Mouse (Mus musculus): ENCODE data around the gene Bpifa5. TPM values are rescaled to one million over a fixed set of nuclear protein-coding genes. Genes with fewer than 3 reads are reported as not detected.

Bpifa5 gene
- polyA plus RNA-seq, 1 experiment from 2014 or later: not detected

DNA sequence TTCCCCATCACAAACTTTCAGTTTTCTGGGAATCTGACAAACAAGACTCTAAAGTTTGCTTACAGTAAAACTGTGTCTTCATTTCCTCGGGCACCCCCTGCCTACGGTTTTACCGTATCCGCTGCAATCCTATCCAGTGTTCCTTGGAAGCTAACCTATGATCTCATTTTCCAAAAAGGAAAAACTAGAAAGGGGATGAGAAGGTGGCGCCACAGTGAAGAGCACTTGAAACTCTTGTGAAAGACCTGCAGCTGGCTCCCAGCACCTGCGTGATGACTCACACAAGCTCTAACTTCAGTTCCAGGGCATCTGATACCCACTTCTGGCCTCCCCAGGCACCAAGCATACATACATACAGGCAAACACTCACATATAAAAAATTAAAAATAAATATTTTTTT lies 22.9 kb downstream of the Bpifa5 start:
- no peak overlapping the region for H3K9ac ChIP-seq (replicated peaks)
- WGBS: 83% methylated on average over 6 of the region's 6 CpGs
- no peak overlapping the region for H3K4me3 ChIP-seq (replicated peaks)
- H3K9me3 ChIP-seq: no peaks in the 10 kb centered on the region
- H3K27ac ChIP-seq: no peak overlapping the region
- H3K4me1 ChIP-seq (replicated peaks): no peaks in the 10 kb centered on the region
- no peaks in the 10 kb centered on the region for H3K36me3 ChIP-seq
- no peak for ATAC-seq
- H3K27me3 ChIP-seq: no peaks in the 10 kb centered on the region
- H3K4me2 ChIP-seq (replicated peaks): no peak overlapping the region

GRCm38 (mm10) chr2:154185748-154186147 lies 23.3 kb downstream of the Bpifa5 start:
- H3K4me1 ChIP-seq (replicated peaks): no peaks in the 10 kb centered on the region
- H3K9ac ChIP-seq (replicated peaks): no peak overlapping the region
- H3K27me3 ChIP-seq: no peaks in the 10 kb centered on the region
- no peak overlapping the region for H3K4me3 ChIP-seq (replicated peaks)
- no peaks in the 10 kb centered on the region for H3K9me3 ChIP-seq
- H3K27ac ChIP-seq: no peak overlapping the region
- ATAC-seq: no peak
- no peaks in the 10 kb centered on the region for H3K36me3 ChIP-seq
- no peak overlapping the region for H3K4me2 ChIP-seq (replicated peaks)
- 92% methylated on average over 3 of the region's 3 CpGs for WGBS

- WGBS: 44% methylated on average over 5 of the region's 5 CpGs
Measured at GRCm38 (mm10) chr2:154187468-154187867, 25.1 kb downstream of the Bpifa5 start.

DNA sequence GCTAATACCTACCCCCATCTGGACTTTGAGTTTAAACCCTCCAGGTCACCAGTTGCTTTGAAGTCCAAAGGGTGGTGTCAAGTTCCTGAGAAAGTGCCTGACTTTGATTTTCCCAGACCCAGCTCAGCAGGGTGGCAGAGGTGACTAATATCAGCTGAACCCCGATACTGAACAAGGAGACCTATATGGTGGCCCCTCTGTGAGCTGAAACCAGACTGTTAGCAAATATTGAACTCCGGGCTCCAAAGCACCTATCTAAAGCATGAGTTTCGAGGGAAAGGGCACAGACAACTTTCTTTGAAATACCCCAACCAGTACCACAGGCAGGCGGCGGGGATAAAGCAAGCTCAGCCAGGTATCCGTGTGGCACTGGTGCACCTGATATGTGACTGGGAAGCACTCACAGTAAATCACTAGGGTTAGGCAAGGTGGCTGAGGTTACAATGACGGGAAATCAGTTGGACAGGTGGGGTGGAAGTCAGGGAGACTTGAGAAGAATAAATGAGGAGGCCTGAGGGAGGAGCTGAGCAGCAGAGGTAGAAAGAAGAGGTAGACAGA lies 27.5 kb downstream of the Bpifa5 start:
- no peaks in the 10 kb centered on the region for H3K27me3 ChIP-seq
- no peaks in the 10 kb centered on the region for H3K9me3 ChIP-seq
- H3K4me1 ChIP-seq (replicated peaks): no peaks in the 10 kb centered on the region
- H3K27ac ChIP-seq: no peak overlapping the region
- no peak overlapping the region for H3K4me2 ChIP-seq (replicated peaks)
- no peak overlapping the region for H3K4me3 ChIP-seq (replicated peaks)
- no peaks in the 10 kb centered on the region for H3K36me3 ChIP-seq
- WGBS: 88% methylated on average over 7 of the region's 7 CpGs
- H3K9ac ChIP-seq (replicated peaks): no peak overlapping the region
- no peak for ATAC-seq

More at GRCm38 (mm10) chr2:154187468-154187867, 25.1 kb downstream of the Bpifa5 start:
- ATAC-seq: no peak
- H3K4me2 ChIP-seq (replicated peaks): no peak overlapping the region
- no peak overlapping the region for H3K9ac ChIP-seq (replicated peaks)
- no peak overlapping the region for H3K4me3 ChIP-seq (replicated peaks)
- H3K4me1 ChIP-seq (replicated peaks): no peaks in the 10 kb centered on the region
- no peaks in the 10 kb centered on the region for H3K36me3 ChIP-seq
- H3K27me3 ChIP-seq: no peaks in the 10 kb centered on the region
- H3K9me3 ChIP-seq: no peaks in the 10 kb centered on the region
- no peak overlapping the region for H3K27ac ChIP-seq

DNA sequence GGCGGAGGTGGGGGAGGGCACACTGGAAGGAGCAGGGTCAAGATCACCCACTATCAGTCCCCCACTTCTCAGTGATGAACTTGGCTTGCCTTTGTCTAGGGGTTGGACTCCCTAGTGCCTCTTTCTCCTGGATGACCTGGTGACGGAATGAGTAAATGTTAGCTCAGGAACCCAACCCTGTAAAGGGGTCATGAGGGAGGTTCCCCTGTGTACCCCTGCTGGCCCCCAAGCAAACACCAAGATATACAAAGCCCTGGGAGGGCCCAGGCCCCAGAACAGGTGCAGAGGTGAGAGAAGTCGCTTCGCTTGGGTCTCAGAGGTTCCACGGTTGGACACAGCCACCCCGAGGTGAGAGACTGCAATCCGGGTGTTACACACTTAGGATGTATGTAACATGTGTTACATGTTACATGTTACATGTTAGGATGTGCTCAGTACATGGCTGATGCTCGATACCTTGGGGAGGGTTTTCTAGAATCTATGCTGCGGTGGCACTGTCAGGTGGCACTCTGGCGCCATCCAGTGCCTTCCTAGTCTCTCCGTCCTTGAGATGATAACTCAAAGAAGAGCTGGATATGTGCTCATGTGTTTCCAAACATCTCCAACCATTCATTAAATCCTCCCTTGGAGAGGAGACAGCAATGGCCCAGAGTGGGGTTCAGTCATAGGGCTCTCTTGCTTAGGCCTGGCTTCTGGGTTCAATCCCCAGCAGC lies 28.3 kb downstream of the Bpifa5 start, which contains the start of gene Bpifb1:
Gene Bpifb1, plus strand, starts transcription at position 273 of the 713 bp plus-strand sequence.
- Histone ChIP-seq H3K9ac (replicated peaks) (no peak within 1 kb of the TSS), H3K9me3 (no peaks in the 10 kb centered on the region), H3K27me3 (no peaks in the 10 kb centered on the region), H3K4me1 (replicated peaks) (no peaks in the 10 kb centered on the region), H3K36me3 (no peaks in the 10 kb centered on the region), H3K27ac (no peak within 1 kb of the TSS), H3K4me2 (replicated peaks) (no peak within 1 kb of the TSS), H3K4me3 (replicated peaks) (no peak within 1 kb of the TSS)
- no peak for ATAC-seq
- WGBS: 88% methylated on average over 11 of the region's 11 CpGs

DNA sequence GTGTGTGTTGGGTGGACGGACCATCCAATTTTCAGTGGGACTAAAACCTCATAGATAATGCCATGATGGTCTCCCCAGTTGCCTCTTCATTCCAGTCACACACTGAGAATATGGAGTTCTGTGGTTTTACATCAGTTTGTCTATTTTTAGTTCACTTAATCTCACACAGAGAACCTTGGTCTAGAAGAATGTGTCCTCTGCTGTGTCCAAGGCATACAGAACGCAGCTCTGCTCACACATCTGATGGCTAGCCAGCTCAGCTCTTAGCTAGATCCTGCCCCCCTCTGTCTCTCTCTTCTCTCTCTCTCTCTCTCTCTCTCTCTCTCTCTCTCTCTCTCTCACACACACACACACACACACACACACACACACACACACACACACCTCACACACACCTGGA lies 29.7 kb downstream of the Bpifa5 start:
- H3K27me3 ChIP-seq: no peaks in the 10 kb centered on the region
- no peak overlapping the region for H3K4me3 ChIP-seq (replicated peaks)
- H3K9me3 ChIP-seq: no peaks in the 10 kb centered on the region
- no peak overlapping the region for H3K4me2 ChIP-seq (replicated peaks)
- H3K27ac ChIP-seq: no peak overlapping the region
- H3K9ac ChIP-seq (replicated peaks): no peak overlapping the region
- no peaks in the 10 kb centered on the region for H3K4me1 ChIP-seq (replicated peaks)
- WGBS: 82% methylated on average over 2 of the region's 2 CpGs
- H3K36me3 ChIP-seq: no peaks in the 10 kb centered on the region
- ATAC-seq: no peak

GRCm38 (mm10) chr2:154193071-154193470 lies 30.7 kb downstream of the Bpifa5 start:
- ATAC-seq: no peak
- no peak overlapping the region for H3K27ac ChIP-seq
- WGBS: 94% methylated on average over 4 of the region's 4 CpGs

GRCm38 (mm10) chr2:154193994-154194504 lies 31.6 kb downstream of the Bpifa5 start:
- no peak overlapping the region for H3K9ac ChIP-seq (replicated peaks)
- WGBS: 67% methylated on average over 5 of the region's 5 CpGs
- no peaks in the 10 kb centered on the region for H3K9me3 ChIP-seq
- H3K27me3 ChIP-seq: no peaks in the 10 kb centered on the region
- no peak for ATAC-seq
- no peak overlapping the region for H3K4me2 ChIP-seq (replicated peaks)
- H3K4me1 ChIP-seq (replicated peaks): no peaks in the 10 kb centered on the region
- no peaks in the 10 kb centered on the region for H3K36me3 ChIP-seq
- no peak overlapping the region for H3K4me3 ChIP-seq (replicated peaks)
- H3K27ac ChIP-seq: no peak overlapping the region

More at GRCm38 (mm10) chr2:154193071-154193470, 30.7 kb downstream of the Bpifa5 start:
- no peaks in the 10 kb centered on the region for H3K4me1 ChIP-seq (replicated peaks)
- no peaks in the 10 kb centered on the region for H3K9me3 ChIP-seq
- H3K36me3 ChIP-seq: no peaks in the 10 kb centered on the region
- H3K9ac ChIP-seq (replicated peaks): no peak overlapping the region
- H3K4me2 ChIP-seq (replicated peaks): no peak overlapping the region
- no peaks in the 10 kb centered on the region for H3K27me3 ChIP-seq
- H3K4me3 ChIP-seq (replicated peaks): no peak overlapping the region

DNA sequence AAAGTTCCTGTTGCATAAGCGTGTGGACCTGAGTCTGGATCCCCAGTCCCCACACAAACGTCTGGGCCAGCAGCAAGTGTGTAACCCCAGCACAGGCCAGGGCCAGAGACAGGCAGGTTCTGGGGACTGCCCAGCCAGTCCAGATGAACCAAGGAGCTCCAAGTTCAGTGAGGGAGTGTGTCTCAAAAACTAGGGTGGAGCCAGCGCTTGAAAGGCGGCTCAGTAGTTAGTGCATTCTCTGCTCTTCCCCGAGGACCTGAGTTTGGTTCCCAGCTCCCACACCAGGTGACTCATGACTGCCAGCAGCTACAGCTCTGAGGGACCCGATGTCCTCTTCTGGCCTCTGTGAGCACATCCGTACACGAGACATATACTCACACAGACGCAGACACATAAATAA lies 34.6 kb downstream of the Bpifa5 start:
- H3K36me3 ChIP-seq: no peaks in the 10 kb centered on the region
- no peak for ATAC-seq
- H3K9ac ChIP-seq (replicated peaks): no peak overlapping the region
- H3K27ac ChIP-seq: no peak overlapping the region
- no peaks in the 10 kb centered on the region for H3K4me1 ChIP-seq (replicated peaks)
- H3K9me3 ChIP-seq: no peaks in the 10 kb centered on the region
- no peaks in the 10 kb centered on the region for H3K27me3 ChIP-seq
- H3K4me3 ChIP-seq (replicated peaks): no peak overlapping the region
- H3K4me2 ChIP-seq (replicated peaks): no peak overlapping the region
- 92% methylated on average over 9 of the region's 9 CpGs for WGBS

- no peak for ATAC-seq
- no peak overlapping the region for H3K27ac ChIP-seq
- no peaks in the 10 kb centered on the region for H3K27me3 ChIP-seq
- no peak overlapping the region for H3K4me3 ChIP-seq (replicated peaks)
- 89% methylated on average over 4 of the region's 4 CpGs for WGBS
- no peaks in the 10 kb centered on the region for H3K9me3 ChIP-seq
- H3K4me1 ChIP-seq (replicated peaks): no peaks in the 10 kb centered on the region
- no peaks in the 10 kb centered on the region for H3K36me3 ChIP-seq
- H3K9ac ChIP-seq (replicated peaks): no peak overlapping the region
- no peak overlapping the region for H3K4me2 ChIP-seq (replicated peaks)
Measured at GRCm38 (mm10) chr2:154204630-154205029, 42.2 kb downstream of the Bpifa5 start.

- H3K27me3 ChIP-seq: no peaks in the 10 kb centered on the region
- 67% methylated on average over 7 of the region's 7 CpGs for whole genome bisulfite sequencing
- no peak overlapping the region for H3K4me3 ChIP-seq (replicated peaks)
- H3K9ac ChIP-seq (replicated peaks): no peak overlapping the region
- no peaks in the 10 kb centered on the region for H3K36me3 ChIP-seq
- no peak overlapping the region for H3K27ac ChIP-seq
- H3K9me3 ChIP-seq: no peaks in the 10 kb centered on the region
- peaks cover 9% of the 10 kb centered on the region; the same call in 1 of the 2 replicates for H3K4me1 ChIP-seq (replicated peaks)
- no peak for ATAC-seq
- no peak overlapping the region for H3K4me2 ChIP-seq (replicated peaks)
Measured at GRCm38 (mm10) chr2:154206908-154207307, 44.5 kb downstream of the Bpifa5 start.

DNA sequence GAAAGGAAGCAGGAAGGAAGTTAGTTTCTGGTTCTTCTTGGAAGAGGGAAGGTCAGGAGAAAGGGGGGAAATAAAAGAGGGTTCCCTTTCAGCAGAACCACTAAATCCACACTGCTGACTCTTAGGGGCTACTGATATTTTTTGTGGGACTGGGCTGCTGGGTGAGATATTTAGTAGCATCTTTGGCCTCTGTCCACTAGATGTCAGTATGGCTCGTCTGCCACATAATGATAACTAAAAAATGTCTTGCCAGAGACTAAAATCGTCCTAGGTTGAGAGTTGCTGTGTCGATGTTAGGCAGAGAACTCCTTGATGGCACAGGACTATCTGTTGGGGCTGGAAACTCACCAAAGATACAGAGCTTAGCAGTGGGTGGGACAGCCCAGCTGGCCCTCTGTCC lies 46.7 kb downstream of the Bpifa5 start:
- H3K4me1 ChIP-seq (replicated peaks): peaks cover 9% of the 10 kb centered on the region; the same call in 1 of the 2 replicates
- H3K36me3 ChIP-seq: no peaks in the 10 kb centered on the region
- no peak overlapping the region for H3K9ac ChIP-seq (replicated peaks)
- H3K4me2 ChIP-seq (replicated peaks): no peak overlapping the region
- 9% methylated on average over 3 of the region's 3 CpGs for WGBS
- no peaks in the 10 kb centered on the region for H3K9me3 ChIP-seq
- no peak for ATAC-seq
- no peak overlapping the region for H3K4me3 ChIP-seq (replicated peaks)
- H3K27ac ChIP-seq: no peak overlapping the region
- no peaks in the 10 kb centered on the region for H3K27me3 ChIP-seq

Data from midbrain, embryonic 13.5 days (tissue).